Mouse (Mus musculus) kidney, adult 2 months (tissue): Measurements from ENCODE around the gene Cep170.

Experiments
- CTCF ChIP-seq: fragments of 200-500 bp; conservative IDR thresholded peaks from 2 replicates; pipeline ENCODE4 v1.5.1; 2011; ENCODE audit warnings: low read depth, mild to moderate bottlenecking, control low read depth, low read length, moderate library complexity, mixed read lengths; ENCODE audit not compliant: insufficient read depth, insufficient read length
- POLR2A ChIP-seq: fragments of 200-500 bp; IDR thresholded peaks from one replicate; pipeline ENCODE4 v1.6.1; 2011; ENCODE audit warnings: low read depth, low read length, control low read depth

DNA sequence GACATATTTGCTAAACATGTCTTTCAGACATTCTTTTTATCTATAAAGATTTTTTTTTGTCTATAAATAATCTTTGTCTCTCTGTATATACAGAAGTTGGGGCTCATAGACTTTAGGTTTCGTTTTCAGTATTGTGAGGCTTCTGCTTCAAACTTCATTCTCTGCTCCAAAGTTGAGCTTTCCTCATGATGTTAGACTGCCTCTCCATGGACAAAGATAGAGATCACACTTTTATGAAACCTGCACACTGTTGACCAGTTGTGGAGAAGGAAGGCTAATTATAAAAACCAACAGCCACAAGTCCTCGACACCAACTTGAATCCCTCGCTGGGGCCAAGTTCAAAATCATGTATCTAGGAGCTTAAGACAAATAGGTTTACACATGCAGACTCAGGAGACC, 115.2 kb downstream of the Cep170 start:
- TF ChIP-seq CTCF, result no peak
- no peak for TF ChIP-seq POLR2A
